In genomic region chr17:31332333-31332732, GRCm38 (mm10) we compare ENCODE assay signal across 12 mouse cellular contexts. TPM values are rescaled to one million over a fixed set of nuclear protein-coding genes. Genes with fewer than 3 reads are reported as not detected.
DNase-seq lines count a peak whose midpoint lies in the region; ATAC-seq and TF ChIP-seq lines count a peak whose summit lies in the region.
"Had no signal": no experiment of that assay in that cellular context is flagged by ENCODE, and none has a peak within 500 bp of the region (broad histone marks: within the 10 kb centered on the region; RNA-seq: fewer than 3 reads in every experiment).

No protein-coding gene starts in this region.

- no peaks in the 10 kb centered on the region; the same call in 1 of the 2 replicates for H3K9me3 ChIP-seq in heart, postnatal 0 days (replicated peaks; ENCODE audit: control insufficient read depth, low read length)
- H3K9me3 ChIP-seq: stomach, embryonic 15.5 days had no signal

- no peaks in the 10 kb centered on the region for H3K36me3 ChIP-seq in heart, postnatal 0 days (replicated peaks; ENCODE audit: control insufficient read depth, insufficient read depth, low read length)
- H3K36me3 ChIP-seq in small intestine, adult 2 months (ENCODE audit: control insufficient read depth, insufficient read depth, low read length): peaks cover 62% of the 10 kb centered on the region
- H3K36me3 ChIP-seq: stomach, embryonic 15.5 days had no signal

- H3K4me1 ChIP-seq in heart, postnatal 0 days (ENCODE audit: control insufficient read depth, insufficient read depth): no peaks in the 10 kb centered on the region
- no peaks in the 10 kb centered on the region; the same call in 1 of the 2 replicates for H3K4me1 ChIP-seq in small intestine, adult 2 months (ENCODE audit: control insufficient read depth, insufficient read depth, insufficient read length, low read length)
- H3K4me1 ChIP-seq: stomach, embryonic 15.5 days had no signal

- TF ChIP-seq EP300 in heart, postnatal 0 days (IDR thresholded peaks at IDR 0.05; ENCODE audit: low read depth): no peak

- H3K27me3 ChIP-seq in heart, postnatal 0 days (ENCODE audit: control insufficient read depth, insufficient read depth, low read length): no peaks in the 10 kb centered on the region
- H3K27me3 ChIP-seq in small intestine, adult 2 months (ENCODE audit: control insufficient read depth, insufficient read depth, low read length): no peaks in the 10 kb centered on the region
- H3K27me3 ChIP-seq: stomach, embryonic 15.5 days had no signal

- H3K27ac ChIP-seq in heart, postnatal 0 days (ENCODE audit: low read depth): no peak overlapping the region
- H3K27ac ChIP-seq in small intestine, adult 2 months (ENCODE audit: insufficient read depth, low read depth, low read length): no peak overlapping the region
- H3K27ac ChIP-seq: stomach, embryonic 15.5 days had no signal

- WGBS in heart, postnatal 0 days: 40% methylated on average over 1 of the region's 1 CpGs
- 65% methylated on average over 1 of the region's 1 CpGs for WGBS in small intestine, adult 2 months

- H3K9ac ChIP-seq in heart, postnatal 0 days (replicated peaks; ENCODE audit: low read depth, low read length): no peak overlapping the region
- H3K9ac ChIP-seq: stomach, embryonic 15.5 days had no signal

- DNase-seq in heart, postnatal 0 days (ENCODE audit: low spot score): no peak
- DNase-seq in heart, adult 11 months: no peak
- DNase-seq in lung, postnatal 36 days: peak; percentile 46
- DNase-seq in lung, postnatal 4 days: no peak
- DNase-seq in MN1 (ENCODE audit: low spot score): peak; percentile 34
- no peak for DNase-seq in gastrocnemius, postnatal 10 days
- no peak for DNase-seq in layer of hippocampus, postnatal 36 days
- DNase-seq: cerebellum, postnatal 36 days; gastrocnemius, postnatal 36 days; heart, postnatal 36 days had no signal

- TF ChIP-seq CTCF in heart, postnatal 0 days (IDR thresholded peaks at IDR 0.05; ENCODE audit: low read depth): peak; percentile 14; the same call in 1 of the 2 replicates
- peak; percentile 29; the same call in 1 of the 2 replicates for TF ChIP-seq CTCF in small intestine, adult 2 months (IDR thresholded peaks at IDR 0.05; ENCODE audit: extremely low read depth, insufficient read length, insufficient replicate concordance, low read depth, low read length)

- no peak overlapping the region for H3K4me2 ChIP-seq in heart, postnatal 0 days (ENCODE audit: low read depth, low read length)
- H3K4me2 ChIP-seq: stomach, embryonic 15.5 days had no signal

- ATAC-seq in heart, postnatal 0 days (ENCODE audit: insufficient read depth, low read depth): no peak

- TF ChIP-seq POLR2A in small intestine, adult 2 months (IDR thresholded peaks at IDR 0.05; ENCODE audit: low read depth, low read length): no peak

- no peak overlapping the region for H3K4me3 ChIP-seq in heart, postnatal 0 days (ENCODE audit: low read depth, low read length)
- no peak overlapping the region for H3K4me3 ChIP-seq in small intestine, adult 2 months (ENCODE audit: low read depth, low read length)
- H3K4me3 ChIP-seq: stomach, embryonic 15.5 days had no signal

RNA-seq across cellular contexts. Expression of gene Slc37a1, which starts 45.7 kb away (rescaled TPM):
- 16.8 and 37.9 TPM in 2 replicates for total RNA-seq in heart, postnatal 0 days (2014; rRNA removed; ENCODE audit: low replicate concordance)
- 9.7 and 13.5 TPM in 2 replicates for polyA plus RNA-seq in heart, postnatal 0 days (2015; fragmentation: Nextera tagmentation; extraction: Ambion mirVana)
- 68.2 and 145 TPM in 2 replicates for polyA plus RNA-seq in small intestine, adult 2 months (2012; rRNA removed)
- total RNA-seq in gastrocnemius, postnatal 10 days (2021): 1 to 10 TPM; 2.4 to 2.6 TPM
- 1 to 10 TPM; 5.4 to 7.1 TPM for total RNA-seq in layer of hippocampus, postnatal 36 days (2021)

RNA-seq across cellular contexts. Expression of gene Pde9a, which starts 53.7 kb away (rescaled TPM):
- total RNA-seq in heart, postnatal 0 days (2014; rRNA removed; ENCODE audit: low replicate concordance): 2.6 and 19.5 TPM in 2 replicates
- polyA plus RNA-seq in heart, postnatal 0 days (2015; fragmentation: Nextera tagmentation; extraction: Ambion mirVana): 5.7 and 6.6 TPM in 2 replicates
- polyA plus RNA-seq in small intestine, adult 2 months (2012; rRNA removed): 112 and 394 TPM in 2 replicates
- 1 to 10 TPM; 4.7 to 5.8 TPM for total RNA-seq in gastrocnemius, postnatal 10 days (2021)
- 10 to 100 TPM; 20.7 to 31.6 TPM for total RNA-seq in layer of hippocampus, postnatal 36 days (2021)

RNA-seq across cellular contexts. Expression of gene Rsph1, which starts 55.1 kb away (rescaled TPM):
- total RNA-seq in heart, postnatal 0 days (2014; rRNA removed; ENCODE audit: low replicate concordance): 0.27 TPM in 1 of 2 replicates, not detected in the other
- polyA plus RNA-seq in heart, postnatal 0 days (2015; fragmentation: Nextera tagmentation; extraction: Ambion mirVana): 1.6 and 2.3 TPM in 2 replicates
- 0.46 TPM in 1 of 2 replicates, not detected in the other for polyA plus RNA-seq in small intestine, adult 2 months (2012; rRNA removed)
- 1 to 10 TPM; 8.5 to 9.1 TPM for total RNA-seq in gastrocnemius, postnatal 10 days (2021)
- 10 to 100 TPM; 10.8 to 14.3 TPM for total RNA-seq in layer of hippocampus, postnatal 36 days (2021)

Comparison
In these comparisons a context has a peak if more than half of its experiments do, and no peak if none do; other contexts are left out.
1. DNase-seq: peak in lung, postnatal 36 days (single experiment) and MN1 (single experiment); none in heart, postnatal 0 days (single experiment), heart, adult 11 months (single experiment), lung, postnatal 4 days (0 of 2), gastrocnemius, postnatal 10 days (single experiment) and layer of hippocampus, postnatal 36 days (0 of 2).